Mouse (Mus musculus) midbrain, postnatal 0 days (tissue): ENCODE measurements around the gene Ilvbl. TPM values are rescaled to one million over a fixed set of nuclear protein-coding genes. Genes with fewer than 3 reads are reported as not detected.

Source experiments
- ATAC-seq: fragments of 200-750 bp; cut with Nextera tagmentation; 2 replicates; pipeline ENCODE4 v1.8.0; 2017; ENCODE audit warnings: moderate number of reproducible peaks, mild to moderate bottlenecking, moderate TSS enrichment, moderate library complexity; ENCODE audit not compliant: low FRiP score
- DNase-seq: peaks from one replicate; pipeline ENCODE4 v3.0.0-alpha.2; 2015; ENCODE audit warnings: low spot score
- H3K27ac ChIP-seq: fragments of 300-500 bp; sonication (generic); 2 replicates; pipeline ENCODE4 v1.5.1; 2014; ENCODE audit warnings: low read depth, mild to moderate bottlenecking, low read length, mixed read lengths
- H3K27me3 ChIP-seq: fragments of 300-500 bp; sonication (generic); 2 replicates; pipeline ENCODE4 v1.6.1; 2014; ENCODE audit warnings: low read length, control low read depth, mixed read lengths; ENCODE audit not compliant: insufficient read depth
- H3K36me3 ChIP-seq: fragments of 300-500 bp; sonication (generic); 2 replicates; pipeline ENCODE4 v1.6.1; 2014; ENCODE audit warnings: low read length, control low read depth, mixed read lengths; ENCODE audit not compliant: insufficient read depth
- H3K4me1 ChIP-seq: fragments of 300-500 bp; sonication (generic); 2 replicates; pipeline ENCODE4 v1.6.1; 2014; ENCODE audit warnings: mild to moderate bottlenecking, control low read depth, antibody characterized with exemption, low read length, mixed read lengths; ENCODE audit not compliant: insufficient read depth
- H3K4me2 ChIP-seq: fragments of 300-500 bp; sonication (generic); 2 replicates; pipeline ENCODE4 v1.6.1; 2014; ENCODE audit warnings: low read depth, mild to moderate bottlenecking, low read length, mixed read lengths; ENCODE audit not compliant: poor library complexity, severe bottlenecking
- H3K4me3 ChIP-seq: fragments of 300-500 bp; sonication (generic); 2 replicates; pipeline ENCODE4 v1.5.1; 2014; ENCODE audit warnings: low read depth, mild to moderate bottlenecking, low read length, moderate library complexity
- H3K9ac ChIP-seq: fragments of 300-500 bp; sonication (generic); replicated peaks from 2 replicates; pipeline ENCODE4 v1.6.1; 2014; ENCODE audit warnings: mild to moderate bottlenecking, low read length, moderate library complexity, mixed read lengths; ENCODE audit not compliant: poor library complexity, severe bottlenecking
- H3K9me3 ChIP-seq: fragments of 300-500 bp; sonication (generic); 2 replicates; pipeline ENCODE4 v1.6.1; 2016; ENCODE audit warnings: low read length, control low read depth
- CTCF ChIP-seq: IDR thresholded peaks from 2 replicates; pipeline ENCODE4 v1.5.1; 2016; ENCODE audit warnings: antibody characterized with exemption, mild to moderate bottlenecking
- WGBS: fragments of 180-500 bp; shearing (Covaris S2); extraction: QIAGEN DNeasy Blood & Tissue Kit; methylation state at CpG from one replicate; pipeline ENCODE4 v1.1.7; 2014; 5-methylcytosine and 5-hydroxymethylcytosine counted together
- polyA plus RNA-seq: library from polyadenylated mRNA; unstranded; fragments of >200 nt; fragmentation: Nextera tagmentation; extraction: Ambion mirVana; gene quantifications from 2 replicates; pipeline ENCODE4 v1.2.1, GENCODE M21; 2015
- total RNA-seq: library from RNA; depleted of rRNA; stranded (reverse); fragments of >200 nt; gene quantifications from 2 replicates; pipeline ENCODE4 v1.2.3, GENCODE M21; 2014

Gene Ilvbl
- total and polyA plus RNA-seq, 2 experiments from 2014 or later = 50.1 to 82.1 TPM

GRCm38 (mm10) chr10:78592856-78593379, 18.8 kb downstream of the Ilvbl start:
- H3K9me3 ChIP-seq = no peaks in the 10 kb centered on the region
- DNase-seq (no peak), ATAC-seq (no peak)
- no peak for TF ChIP-seq CTCF
- H3K27me3 ChIP-seq = peaks cover 5% of the 10 kb centered on the region; the same call in 1 of the 2 replicates
- no peak overlapping the region for H3K9ac ChIP-seq
- H3K27ac ChIP-seq = no peak overlapping the region
- WGBS = 87% methylated on average over 4 of the region's 4 CpGs
- no peak overlapping the region for H3K4me2 ChIP-seq
- H3K4me3 ChIP-seq = no peak overlapping the region
- no peaks in the 10 kb centered on the region for H3K4me1 ChIP-seq
- no peaks in the 10 kb centered on the region for H3K36me3 ChIP-seq

DNA sequence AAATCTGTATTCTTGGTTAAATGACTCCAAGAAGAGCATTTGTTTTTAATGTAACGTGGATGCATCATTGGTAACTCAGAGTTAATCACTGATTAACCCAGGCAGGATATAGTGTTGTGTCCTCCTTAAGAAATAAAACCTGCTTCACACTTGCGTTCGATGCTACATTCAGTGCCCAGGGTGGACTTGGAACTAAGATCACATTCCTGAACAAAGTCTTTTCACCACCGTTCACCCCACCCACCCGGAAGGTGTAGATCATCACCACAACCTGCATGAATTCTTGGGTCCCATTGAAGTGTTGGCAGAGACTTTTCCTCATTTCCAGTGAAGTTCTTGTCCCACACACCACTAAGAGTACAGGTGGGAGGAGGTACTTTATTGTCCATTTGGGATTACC, 19.6 kb downstream of the Ilvbl start:
- no peak for TF ChIP-seq CTCF
- ATAC-seq = no peak
- H3K36me3 ChIP-seq = no peaks in the 10 kb centered on the region

DNA sequence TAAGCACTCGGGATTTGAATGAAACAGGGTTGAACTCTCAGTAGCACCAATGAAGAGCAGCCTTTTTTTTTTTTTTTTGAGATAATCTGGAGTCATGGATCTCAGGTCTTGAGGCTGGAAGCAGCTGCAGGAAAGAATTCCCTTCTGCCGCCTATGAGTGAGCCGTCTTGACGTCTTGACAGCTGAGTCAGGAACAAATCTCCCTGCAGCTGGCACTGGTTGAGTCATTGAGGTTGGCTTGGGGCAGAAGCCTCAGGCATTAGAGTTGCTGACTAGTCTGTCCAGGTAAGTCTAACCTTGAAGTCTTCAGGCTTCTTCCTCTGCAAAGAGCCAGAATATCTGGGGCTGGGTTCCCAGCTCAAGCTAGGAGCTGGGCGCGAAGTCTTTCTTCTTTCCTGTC, 20.0 kb downstream of the Ilvbl start:
- no peaks in the 10 kb centered on the region for H3K9me3 ChIP-seq
- H3K27ac ChIP-seq = no peak overlapping the region
- ATAC-seq (no peak), DNase-seq (no peak)
- peaks cover 5% of the 10 kb centered on the region; the same call in 1 of the 2 replicates for H3K27me3 ChIP-seq
- no peak overlapping the region for H3K4me2 ChIP-seq
- 71% methylated on average over 6 of the region's 6 CpGs for WGBS
- no peaks in the 10 kb centered on the region for H3K36me3 ChIP-seq
- no peak overlapping the region for H3K9ac ChIP-seq
- no peak overlapping the region for H3K4me3 ChIP-seq
- H3K4me1 ChIP-seq = no peaks in the 10 kb centered on the region
- no peak for TF ChIP-seq CTCF

More for the DNA sequence above, 19.6 kb downstream of the Ilvbl start:
- WGBS = 96% methylated on average over 5 of the region's 5 CpGs
- no peak overlapping the region for H3K4me3 ChIP-seq
- no peak overlapping the region for H3K9ac ChIP-seq
- no peak overlapping the region for H3K27ac ChIP-seq
- H3K4me1 ChIP-seq = no peaks in the 10 kb centered on the region
- no peak overlapping the region for H3K4me2 ChIP-seq
- peaks cover 5% of the 10 kb centered on the region; the same call in 1 of the 2 replicates for H3K27me3 ChIP-seq
- no peaks in the 10 kb centered on the region for H3K9me3 ChIP-seq
- no peak for DNase-seq

DNA sequence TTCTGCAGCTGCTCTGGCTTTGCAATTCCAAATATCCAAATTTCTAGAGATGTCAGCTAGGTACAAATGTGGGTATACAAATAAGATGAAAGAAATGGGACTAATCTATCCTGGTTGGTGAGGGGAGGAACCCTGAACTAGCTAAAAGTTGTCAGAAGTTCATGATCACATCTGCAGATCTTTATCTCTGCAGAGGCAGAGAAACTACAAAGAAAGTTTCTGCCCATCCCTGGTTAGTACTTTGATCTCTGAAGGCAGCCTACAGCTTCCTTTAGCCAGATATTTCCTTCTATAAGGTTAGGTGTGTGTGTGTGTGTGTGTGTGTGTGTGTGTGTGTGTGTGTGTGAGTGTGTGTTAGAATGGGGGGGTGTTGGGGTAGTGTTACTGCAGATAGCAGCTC, 20.4 kb downstream of the Ilvbl start:
- no peak for DNase-seq
- no peak for TF ChIP-seq CTCF
- ATAC-seq = no peak
- no peak overlapping the region for H3K27ac ChIP-seq
- no peak overlapping the region for H3K9ac ChIP-seq
- no peak overlapping the region for H3K4me2 ChIP-seq
- peaks cover 5% of the 10 kb centered on the region; the same call in 1 of the 2 replicates for H3K27me3 ChIP-seq
- H3K4me1 ChIP-seq = no peaks in the 10 kb centered on the region
- H3K4me3 ChIP-seq = no peak overlapping the region
- no peaks in the 10 kb centered on the region for H3K9me3 ChIP-seq
- H3K36me3 ChIP-seq = no peaks in the 10 kb centered on the region

DNA sequence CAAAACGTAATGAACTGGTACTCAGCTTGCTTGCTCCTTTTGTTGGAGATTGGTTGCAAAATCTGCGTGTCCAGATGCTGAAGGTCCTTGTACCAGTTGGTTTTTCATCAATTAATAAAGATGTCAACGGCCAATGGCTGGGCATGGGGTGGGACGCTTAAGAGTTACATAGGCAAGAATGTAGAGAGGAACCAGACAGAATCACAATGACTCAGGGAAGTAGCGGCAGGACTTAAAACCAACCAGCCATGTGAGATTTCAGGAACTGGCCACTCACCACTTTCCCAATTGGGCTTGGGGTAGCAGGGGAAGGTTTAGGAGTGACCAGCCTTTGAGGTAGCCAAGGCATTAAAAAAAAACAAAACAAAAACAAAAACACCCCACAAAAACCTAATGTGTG, 25.7 kb downstream of the Ilvbl start:
- no peak overlapping the region for H3K4me2 ChIP-seq
- ATAC-seq = no peak
- no peak for TF ChIP-seq CTCF
- 81% methylated on average over 5 of the region's 5 CpGs for WGBS
- H3K27ac ChIP-seq = no peak overlapping the region
- H3K4me3 ChIP-seq = no peak overlapping the region
- H3K27me3 ChIP-seq = no peaks in the 10 kb centered on the region
- no peaks in the 10 kb centered on the region for H3K36me3 ChIP-seq
- no peaks in the 10 kb centered on the region for H3K4me1 ChIP-seq
- no peak for DNase-seq
- no peaks in the 10 kb centered on the region for H3K9me3 ChIP-seq
- H3K9ac ChIP-seq = no peak overlapping the region

DNA sequence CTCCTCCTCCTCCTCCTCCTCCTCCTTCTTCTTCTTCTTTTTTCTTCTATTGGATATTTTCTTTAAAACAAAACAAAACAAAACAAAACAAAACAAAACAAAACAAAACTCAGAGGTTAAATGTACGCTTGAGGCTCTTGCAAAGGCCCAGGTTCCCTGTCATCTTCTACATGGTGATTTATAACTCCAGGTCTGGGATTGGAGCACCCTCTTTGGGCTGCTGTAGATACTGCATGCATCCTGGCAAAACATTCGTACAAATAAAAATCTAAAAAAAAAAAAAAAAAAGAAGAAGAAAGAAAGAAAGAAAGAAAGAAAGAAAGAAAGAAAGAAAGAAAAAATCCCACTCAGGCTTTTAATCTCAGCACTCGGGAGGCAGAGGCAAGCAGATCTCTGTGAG, 30.9 kb downstream of the Ilvbl start:
- Histone ChIP-seq H3K4me3 (no peak overlapping the region), H3K9ac (no peak overlapping the region), H3K4me2 (no peak overlapping the region), H3K27me3 (no peaks in the 10 kb centered on the region), H3K27ac (no peak overlapping the region), H3K9me3 (no peaks in the 10 kb centered on the region), H3K4me1 (no peaks in the 10 kb centered on the region), H3K36me3 (no peaks in the 10 kb centered on the region)
- peak; percentile 69 for TF ChIP-seq CTCF
- ATAC-seq = no peak
- peak; percentile 64 for DNase-seq
- 44% methylated on average over 3 of the region's 3 CpGs for WGBS
